Mouse (Mus musculus) hindbrain, embryonic 16.5 days (tissue): ENCODE data around the gene Zfpm1. TPM values are rescaled to one million over a fixed set of nuclear protein-coding genes. Genes with fewer than 3 reads are reported as not detected.

ENCODE experiments used
- ATAC-seq: fragments of 200-750 bp; cut with Nextera tagmentation; 2 replicates; pipeline ENCODE4 v1.8.0; 2017; ENCODE audit warnings: moderate TSS enrichment, moderate library complexity
- H3K27ac ChIP-seq: fragments of 300-500 bp; sonication (generic); 2 replicates; pipeline ENCODE4 v1.5.1; 2014; ENCODE audit warnings: low read depth, mild to moderate bottlenecking, control low read depth, low read length, moderate library complexity
- H3K27me3 ChIP-seq: fragments of 300-500 bp; sonication (generic); replicated peaks from 2 replicates; pipeline ENCODE4 v1.6.1; 2014; ENCODE audit warnings: low read length; ENCODE audit not compliant: control insufficient read depth, insufficient read depth
- H3K36me3 ChIP-seq: fragments of 300-500 bp; sonication (generic); 2 replicates; pipeline ENCODE4 v1.6.1; 2014; ENCODE audit warnings: mild to moderate bottlenecking, low read length, moderate library complexity, mixed read lengths; ENCODE audit not compliant: control insufficient read depth, insufficient read depth
- H3K4me1 ChIP-seq: fragments of 300-500 bp; sonication (generic); 2 replicates; pipeline ENCODE4 v1.6.1; 2014; ENCODE audit warnings: low read depth, low read length; ENCODE audit not compliant: control insufficient read depth, insufficient read depth
- H3K4me2 ChIP-seq: fragments of 300-500 bp; sonication (generic); 2 replicates; pipeline ENCODE4 v1.6.1; 2014; ENCODE audit warnings: mild to moderate bottlenecking, low read length, control low read depth, moderate library complexity
- H3K4me3 ChIP-seq: fragments of 300-500 bp; sonication (generic); 2 replicates; pipeline ENCODE4 v1.5.1; 2014; ENCODE audit warnings: mild to moderate bottlenecking, low read length, control low read depth, moderate library complexity
- H3K9ac ChIP-seq: fragments of 300-500 bp; sonication (generic); 2 replicates; pipeline ENCODE4 v1.6.1; 2014; ENCODE audit warnings: low read depth, mild to moderate bottlenecking, control low read depth, low read length, moderate library complexity
- H3K9me3 ChIP-seq: fragments of 300-500 bp; sonication (generic); 2 replicates; pipeline ENCODE4 v1.6.1; 2014; ENCODE audit warnings: mild to moderate bottlenecking, low read length, moderate library complexity; ENCODE audit not compliant: control insufficient read depth
- WGBS: fragments of 180-500 bp; shearing (Covaris S2); extraction: QIAGEN DNeasy Blood & Tissue Kit; methylation state at CpG from one replicate; pipeline ENCODE4 v1.1.7; 2014; 5-methylcytosine and 5-hydroxymethylcytosine counted together
- polyA plus RNA-seq: library from polyadenylated mRNA; unstranded; fragments of >200 nt; fragmentation: Nextera tagmentation; extraction: Ambion mirVana; gene quantifications from 2 replicates; pipeline ENCODE4 v1.2.1, GENCODE M21; 2015

Gene Zfpm1
- polyA plus RNA-seq, 1 experiment from 2014 or later, result 0.75 TPM

DNA sequence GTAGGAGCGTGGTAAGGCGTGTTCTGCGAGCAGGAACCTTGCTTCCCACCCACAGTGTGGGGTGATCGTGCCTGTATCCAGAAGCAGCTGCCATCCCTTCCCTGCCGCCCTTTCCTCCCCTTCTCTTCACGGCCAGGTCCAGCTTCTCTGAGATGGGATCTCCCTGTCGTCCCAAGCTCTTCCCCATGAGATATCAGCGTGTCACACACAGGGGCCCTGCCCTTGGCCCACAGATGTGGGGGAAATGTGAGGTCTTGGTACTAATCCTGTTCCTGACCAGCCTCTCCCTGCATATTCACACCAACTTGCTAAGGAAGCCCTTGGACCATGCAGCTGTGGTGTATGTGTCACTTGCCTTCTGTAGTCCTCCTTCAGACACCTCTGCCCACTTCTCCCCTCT is 5.8 kb downstream of the Zfpm1 start:
- ATAC-seq, result no peak
- H3K4me1 ChIP-seq, result peaks cover 24% of the 10 kb centered on the region
- H3K27ac ChIP-seq, result no peak overlapping the region

DNA sequence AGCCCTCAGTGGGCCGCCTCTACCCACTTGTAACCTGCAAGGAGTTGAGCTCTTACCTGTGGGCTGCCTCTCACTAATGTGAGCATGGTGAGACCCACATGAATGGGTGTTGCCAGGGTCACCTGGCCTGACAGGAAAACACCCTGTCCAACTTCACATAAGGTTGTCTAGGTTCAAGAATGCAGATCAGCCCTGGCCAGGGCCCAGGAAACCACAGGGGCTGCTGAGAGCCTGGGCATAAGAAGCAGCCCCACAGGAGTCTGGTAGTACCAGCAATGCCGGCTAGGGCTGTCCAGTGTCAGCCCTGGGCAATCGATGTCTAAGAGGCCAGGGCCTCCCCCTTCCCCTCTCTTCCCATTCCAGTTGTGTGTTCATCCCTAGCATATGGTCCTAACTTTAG is 6.4 kb downstream of the Zfpm1 start:
- no peak overlapping the region for H3K4me3 ChIP-seq
- no peaks in the 10 kb centered on the region; the same call in 1 of the 2 replicates for H3K27me3 ChIP-seq
- H3K4me1 ChIP-seq, result peaks cover 18% of the 10 kb centered on the region
- H3K4me2 ChIP-seq, result no peak overlapping the region
- H3K9ac ChIP-seq, result no peak overlapping the region
- H3K9me3 ChIP-seq, result no peaks in the 10 kb centered on the region
- ATAC-seq, result no peak
- no peaks in the 10 kb centered on the region for H3K36me3 ChIP-seq
- no peak overlapping the region for H3K27ac ChIP-seq
- WGBS, result 76% methylated on average over 3 of the region's 3 CpGs

More for the DNA sequence above, 5.8 kb downstream of the Zfpm1 start:
- Histone ChIP-seq H3K36me3 (no peaks in the 10 kb centered on the region), H3K9me3 (no peaks in the 10 kb centered on the region), H3K4me3 (no peak overlapping the region), H3K4me2 (no peak overlapping the region), H3K9ac (no peak overlapping the region), H3K27me3 (no peaks in the 10 kb centered on the region; the same call in 1 of the 2 replicates)
- WGBS, result 84% methylated on average over 8 of the region's 8 CpGs

DNA sequence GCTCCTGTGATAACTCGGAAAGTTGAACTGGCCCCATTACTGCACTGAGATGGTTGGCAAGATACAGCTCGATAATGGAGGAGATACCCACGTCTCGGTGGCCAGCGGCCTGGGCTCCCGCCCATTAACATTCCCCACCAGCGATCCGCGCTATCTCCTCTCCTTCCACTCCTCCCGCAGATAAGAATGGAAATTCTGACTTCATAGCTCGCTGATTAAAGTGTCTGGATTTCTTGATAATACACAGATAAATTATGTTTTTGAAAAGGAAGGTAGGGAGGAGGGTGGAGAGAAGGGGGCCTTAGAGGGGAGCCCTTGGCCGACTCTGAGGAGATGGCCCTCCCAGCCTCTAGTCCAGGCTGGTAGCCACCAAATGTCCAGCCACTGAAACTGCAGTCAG is 9.1 kb downstream of the Zfpm1 start:
- no peak for ATAC-seq
- Histone ChIP-seq H3K4me2 (no peak overlapping the region), H3K9me3 (no peaks in the 10 kb centered on the region), H3K4me1 (peaks cover 10% of the 10 kb centered on the region), H3K27ac (no peak overlapping the region), H3K36me3 (no peaks in the 10 kb centered on the region), H3K9ac (no peak overlapping the region; the same call in 1 of the 2 replicates), H3K4me3 (no peak overlapping the region), H3K27me3 (no peaks in the 10 kb centered on the region)
- WGBS, result 70% methylated on average over 12 of the region's 12 CpGs

DNA sequence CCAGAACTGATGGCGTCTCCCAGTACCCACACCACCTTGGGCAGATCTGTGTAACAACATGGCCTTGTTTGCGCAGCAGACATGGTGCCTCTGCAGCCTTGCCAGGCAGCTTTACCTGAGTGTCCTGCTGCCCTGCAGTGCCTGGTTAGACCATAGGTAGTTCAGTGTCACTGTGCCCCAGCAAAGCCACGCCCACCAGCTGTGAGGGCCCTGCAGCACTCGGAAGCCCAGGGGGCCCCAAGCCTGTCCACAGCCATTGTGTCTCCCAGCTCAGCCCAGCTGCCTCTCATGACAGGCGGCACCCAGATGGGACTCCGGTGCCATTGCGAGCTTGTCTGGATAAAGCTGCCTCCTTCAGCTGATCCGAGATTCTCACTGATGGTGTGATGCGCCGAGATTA is 9.6 kb downstream of the Zfpm1 start:
- no peak overlapping the region for H3K27ac ChIP-seq
- H3K36me3 ChIP-seq, result no peaks in the 10 kb centered on the region
- no peaks in the 10 kb centered on the region for H3K9me3 ChIP-seq
- peak overlapping the region; percentile 18 for H3K9ac ChIP-seq
- no peaks in the 10 kb centered on the region for H3K27me3 ChIP-seq
- peaks cover 15% of the 10 kb centered on the region for H3K4me1 ChIP-seq
- ATAC-seq, result no peak
- no peak overlapping the region for H3K4me3 ChIP-seq
- H3K4me2 ChIP-seq, result no peak overlapping the region
- WGBS, result 46% methylated on average over 10 of the region's 10 CpGs

DNA sequence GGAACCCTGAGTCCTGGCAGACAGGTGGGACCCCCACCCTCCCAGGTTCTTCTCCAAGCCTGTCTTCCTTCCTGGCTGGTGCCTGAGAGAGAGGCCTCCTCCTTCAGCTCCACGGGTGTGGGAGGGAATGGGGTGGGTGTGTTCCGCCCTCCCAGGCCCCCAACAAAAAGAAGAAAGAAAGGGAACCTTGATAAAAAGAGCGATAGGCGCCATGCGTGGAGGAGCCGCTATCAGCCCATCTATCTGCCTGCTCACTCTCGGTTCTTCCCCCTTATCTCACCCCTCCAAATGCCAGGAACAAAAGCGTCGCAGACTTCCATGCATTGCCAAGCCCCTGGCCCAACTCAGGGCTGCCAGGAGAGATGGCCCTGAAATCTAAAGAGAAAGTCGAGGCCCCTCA is 11.5 kb downstream of the Zfpm1 start:
- Histone ChIP-seq H3K9me3 (no peaks in the 10 kb centered on the region), H3K36me3 (no peaks in the 10 kb centered on the region), H3K4me2 (no peak overlapping the region), H3K27ac (no peak overlapping the region), H3K4me3 (no peak overlapping the region), H3K27me3 (no peaks in the 10 kb centered on the region), H3K9ac (no peak overlapping the region), H3K4me1 (peaks cover 19% of the 10 kb centered on the region)
- ATAC-seq, result no peak
- 69% methylated on average over 10 of the region's 10 CpGs for WGBS

DNA sequence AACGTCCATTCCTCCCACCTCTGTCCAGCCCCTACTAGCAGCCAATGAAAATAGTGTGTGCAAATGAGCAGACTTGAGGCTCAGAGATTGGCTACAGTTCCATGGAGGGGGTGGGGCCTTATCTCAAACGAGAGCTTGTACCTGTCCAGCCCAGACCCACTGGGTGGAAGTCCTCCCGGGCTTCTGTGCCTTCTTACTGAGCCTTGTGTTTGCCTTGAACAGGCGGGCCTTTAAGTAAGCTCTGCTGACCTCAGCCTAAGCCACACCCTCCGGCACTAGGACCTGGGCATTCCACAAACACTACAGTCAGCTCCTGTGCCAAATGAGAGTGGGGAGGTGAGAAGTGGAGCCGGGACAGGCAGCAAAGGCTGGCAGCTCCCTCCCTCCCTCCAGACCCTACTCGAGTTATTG is 12.3 kb downstream of the Zfpm1 start:
- 8% methylated on average over 7 of the region's 7 CpGs for WGBS
- no peaks in the 10 kb centered on the region for H3K27me3 ChIP-seq
- peaks cover 19% of the 10 kb centered on the region for H3K4me1 ChIP-seq
- ATAC-seq, result peak; percentile 55
- no peak overlapping the region; the same call in 1 of the 2 replicates for H3K9ac ChIP-seq
- H3K27ac ChIP-seq, result no peak overlapping the region
- H3K9me3 ChIP-seq, result no peaks in the 10 kb centered on the region
- H3K36me3 ChIP-seq, result no peaks in the 10 kb centered on the region
- no peak overlapping the region for H3K4me2 ChIP-seq
- no peak overlapping the region for H3K4me3 ChIP-seq

DNA sequence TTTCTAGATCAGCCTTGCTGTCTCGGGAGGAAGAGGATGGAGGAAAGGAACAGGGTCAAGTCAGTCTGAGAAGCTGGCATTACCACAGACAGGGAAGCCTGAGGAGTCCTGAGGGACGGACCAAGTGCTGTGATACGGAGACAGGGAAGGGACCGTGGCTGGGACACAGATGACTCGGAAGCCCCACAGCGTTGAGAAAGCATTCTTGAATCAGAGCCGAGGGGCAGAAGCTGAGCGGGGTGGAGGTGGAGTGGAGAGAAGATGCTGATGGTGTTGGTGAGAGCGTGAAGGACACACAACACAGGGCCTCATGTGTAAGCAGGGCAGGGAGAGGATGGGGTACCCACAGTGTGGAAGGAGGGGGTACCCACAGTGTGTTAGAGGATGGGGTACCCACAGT is 13.4 kb downstream of the Zfpm1 start:
- Histone ChIP-seq H3K27me3 (no peaks in the 10 kb centered on the region), H3K9ac (peak overlapping the region; percentile 22; the same call in 1 of the 2 replicates), H3K4me1 (peaks cover 19% of the 10 kb centered on the region), H3K9me3 (no peaks in the 10 kb centered on the region), H3K27ac (no peak overlapping the region; the same call in 1 of the 2 replicates), H3K4me3 (no peak overlapping the region), H3K36me3 (no peaks in the 10 kb centered on the region), H3K4me2 (no peak overlapping the region)
- 51% methylated on average over 9 of the region's 9 CpGs for WGBS
- ATAC-seq, result no peak

DNA sequence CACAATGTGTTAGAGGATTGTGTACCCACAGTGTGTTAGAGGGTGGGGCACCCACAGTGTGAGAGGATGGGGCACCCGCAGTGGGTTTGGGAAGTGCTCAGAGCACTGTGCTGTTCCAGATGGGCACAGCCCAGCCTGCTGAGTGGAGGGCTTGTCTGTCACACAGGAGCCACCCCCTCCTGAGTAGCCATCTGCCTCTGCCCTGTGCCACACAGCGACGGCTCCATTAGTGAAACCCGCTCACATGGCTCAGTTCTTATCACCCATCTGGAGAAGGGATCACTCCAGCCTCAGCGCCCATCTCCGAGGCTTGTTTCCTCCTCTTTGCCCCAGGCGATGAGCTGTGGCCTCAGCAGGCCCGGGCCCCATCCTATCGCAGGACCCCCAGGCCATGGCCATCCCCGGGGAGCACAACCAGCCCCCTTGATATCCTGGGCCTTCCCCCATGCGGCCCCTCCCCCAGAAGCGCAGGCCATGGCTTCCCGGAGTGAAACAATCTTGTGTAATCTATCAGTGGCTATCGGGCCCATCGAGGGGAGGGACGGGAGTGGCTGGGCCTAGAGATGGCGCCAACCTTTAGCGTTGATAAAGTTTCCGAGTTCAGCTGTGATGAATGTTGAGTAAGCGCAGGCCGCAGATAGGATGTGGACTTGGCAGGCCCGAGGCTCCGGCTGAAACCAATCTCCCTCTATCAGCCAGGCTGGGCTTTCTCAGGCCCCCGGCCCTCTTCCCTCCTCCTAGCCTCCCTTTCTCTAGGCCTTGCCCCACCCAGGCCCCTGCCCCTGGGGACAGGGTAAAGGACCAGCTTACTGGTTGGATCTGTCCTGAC is 14.4 kb downstream of the Zfpm1 start:
- WGBS, result 37% methylated on average over 24 of the region's 24 CpGs
- H3K4me1 ChIP-seq, result peaks cover 22% of the 10 kb centered on the region
- H3K4me2 ChIP-seq, result no peak overlapping the region
- H3K9me3 ChIP-seq, result no peaks in the 10 kb centered on the region
- H3K27ac ChIP-seq, result peak overlapping the region; percentile 51
- peak overlapping the region; percentile 36 for H3K9ac ChIP-seq
- no peak overlapping the region for H3K4me3 ChIP-seq
- H3K36me3 ChIP-seq, result no peaks in the 10 kb centered on the region
- peak; percentile 34; the same call in 1 of the 2 replicates for ATAC-seq
- H3K27me3 ChIP-seq, result no peaks in the 10 kb centered on the region

DNA sequence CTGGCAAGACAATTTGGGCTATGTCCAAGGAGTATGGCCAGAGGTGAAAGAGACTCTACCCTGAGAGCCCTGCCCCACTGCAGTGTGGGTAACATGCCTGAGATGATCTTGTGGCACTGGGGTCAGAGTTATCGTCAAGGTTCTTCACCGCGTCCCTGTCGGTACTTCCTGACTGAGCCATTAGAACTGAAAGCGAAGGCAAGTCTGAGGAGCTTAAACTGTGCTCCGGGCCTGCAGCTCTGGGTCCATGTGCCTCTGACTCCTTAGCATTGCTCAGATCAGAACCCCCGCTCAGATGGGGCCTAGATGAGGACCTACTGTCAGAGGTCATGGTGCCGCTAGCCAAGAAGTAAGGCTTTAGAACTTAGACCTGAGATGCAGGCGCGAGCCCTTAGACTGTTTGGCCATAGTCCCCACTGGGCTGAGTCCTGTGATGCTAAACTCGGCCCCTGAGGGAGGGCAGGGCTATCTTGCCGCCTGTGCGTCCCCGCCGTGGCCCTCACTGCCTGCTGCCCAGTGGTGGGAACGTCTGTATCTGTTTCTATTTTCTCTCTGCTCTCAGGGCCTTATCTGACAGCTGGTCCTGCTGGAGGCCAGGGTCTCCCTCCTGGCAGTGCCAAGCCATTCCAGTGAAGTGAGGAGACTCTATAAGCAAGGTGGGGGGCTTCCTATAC is 17.8 kb downstream of the Zfpm1 start:
- no peak overlapping the region for H3K9ac ChIP-seq
- H3K4me2 ChIP-seq, result no peak overlapping the region
- no peaks in the 10 kb centered on the region for H3K9me3 ChIP-seq
- ATAC-seq, result no peak
- H3K4me1 ChIP-seq, result peaks cover 21% of the 10 kb centered on the region
- 69% methylated on average over 16 of the region's 16 CpGs for WGBS
- no peaks in the 10 kb centered on the region for H3K27me3 ChIP-seq
- no peaks in the 10 kb centered on the region for H3K36me3 ChIP-seq
- no peak overlapping the region for H3K27ac ChIP-seq
- H3K4me3 ChIP-seq, result no peak overlapping the region
